Mouse (Mus musculus): ENCODE data around the gene Agtr1a. TPM values are rescaled to one million over a fixed set of nuclear protein-coding genes. Genes with fewer than 3 reads are reported as not detected.

Agtr1a gene
- polyA plus RNA-seq, 1 experiment from 2014 or later, result 0.70 TPM

GRCm38 (mm10) chr13:30427436-30427835 lies 91.2 kb downstream of the Agtr1a start:
- Histone ChIP-seq H3K36me3 (no peaks in the 10 kb centered on the region), H3K4me1 (replicated peaks) (no peaks in the 10 kb centered on the region), H3K4me3 (no peak overlapping the region), H3K9ac (no peak overlapping the region), H3K9me3 (no peaks in the 10 kb centered on the region), H3K4me2 (no peak overlapping the region), H3K27me3 (no peaks in the 10 kb centered on the region), H3K27ac (replicated peaks) (no peak overlapping the region)
- WGBS, result 94% methylated on average over 1 of the region's 1 CpGs
- no peak for ATAC-seq (ENCODE audit: low read depth)

Other genes starting within 250 kb of the Agtr1a start
- gene Mboat1, start 200.0 kb upstream of the Agtr1a start, polyA plus RNA-seq (2015; fragmentation: Nextera tagmentation; extraction: Ambion mirVana), result 2.0 and 2.7 TPM in 2 replicates
- gene Uqcrfs1, start 208.9 kb downstream of the Agtr1a start, polyA plus RNA-seq (2015; fragmentation: Nextera tagmentation; extraction: Ambion mirVana), result 277 and 289 TPM in 2 replicates

Data from neural tube, embryonic 13.5 days (tissue).